Mouse (Mus musculus) testis, adult 2 months (tissue): Measurements from ENCODE around the gene Izumo1r. TPM values are rescaled to one million over a fixed set of nuclear protein-coding genes. Genes with fewer than 3 reads are reported as not detected.

Experiments used
- H3K27ac ChIP-seq: fragments of 200-500 bp; 2 replicates; pipeline ENCODE4 v1.5.1; 2012; ENCODE audit warnings: low read depth, low read length; ENCODE audit not compliant: control insufficient read depth, insufficient read depth
- H3K27me3 ChIP-seq: fragments of 200-500 bp; 2 replicates; pipeline ENCODE4 v1.6.1; 2012; ENCODE audit warnings: mild to moderate bottlenecking, low read length, moderate library complexity; ENCODE audit not compliant: control insufficient read depth, insufficient read depth
- H3K36me3 ChIP-seq: fragments of 200-500 bp; 2 replicates; pipeline ENCODE4 v1.6.1; 2012; ENCODE audit warnings: mild to moderate bottlenecking, low read length; ENCODE audit not compliant: control insufficient read depth, insufficient read depth
- H3K4me1 ChIP-seq: fragments of 200-500 bp; 2 replicates; pipeline ENCODE4 v1.6.1; 2012; ENCODE audit warnings: low read length; ENCODE audit not compliant: control insufficient read depth, insufficient read depth
- H3K4me3 ChIP-seq: fragments of 200-500 bp; 2 replicates; pipeline ENCODE4 v1.5.1; 2012; ENCODE audit warnings: low read depth, mild to moderate bottlenecking, low read length, moderate library complexity, mixed read lengths; ENCODE audit not compliant: control insufficient read depth
- CTCF ChIP-seq: fragments of 200-500 bp; IDR thresholded peaks from 2 replicates; pipeline ENCODE4 v1.5.1; 2012; ENCODE audit warnings: low read depth, mild to moderate bottlenecking, inconsistent platforms, low read length, moderate library complexity; ENCODE audit not compliant: control insufficient read depth, insufficient read depth, insufficient replicate concordance
- POLR2A ChIP-seq: fragments of 200-500 bp; IDR thresholded peaks from 2 replicates; pipeline ENCODE4 v1.6.1; 2012; ENCODE audit warnings: low read depth, mild to moderate bottlenecking, inconsistent platforms, low read length, moderate library complexity; ENCODE audit not compliant: control insufficient read depth
- polyA plus RNA-seq: library from polyadenylated mRNA; depleted of rRNA; stranded (reverse); fragments of >200 nt; gene quantifications from 2 replicates; pipeline ENCODE4 v1.2.3, GENCODE M21; 2012

Izumo1r gene
- polyA plus RNA-seq, 1 experiment = not detected

DNA sequence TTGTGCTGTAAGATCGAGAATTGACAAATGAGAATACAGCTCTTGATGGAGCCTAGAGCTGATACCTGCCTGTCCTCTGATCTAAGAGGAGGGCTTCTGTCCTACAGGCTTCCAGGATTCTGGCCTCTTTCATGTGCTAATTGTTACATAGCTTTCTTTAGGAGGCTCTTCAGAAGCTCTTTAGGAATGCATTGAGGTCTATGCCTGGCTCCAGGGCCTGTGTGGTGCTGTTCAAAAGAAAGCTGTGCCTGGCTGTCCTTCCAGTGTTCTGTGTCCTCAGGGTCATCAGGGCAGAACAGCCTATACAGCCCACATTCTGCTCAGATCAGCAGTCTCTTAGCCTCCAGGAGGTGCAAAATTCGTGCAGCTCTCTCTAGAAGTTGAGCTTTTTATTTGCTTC, 31.1 kb upstream of the Izumo1r start:
- no peaks in the 10 kb centered on the region for H3K27me3 ChIP-seq
- H3K4me1 ChIP-seq = no peaks in the 10 kb centered on the region
- TF ChIP-seq CTCF (no peak), POLR2A (no peak)
- H3K4me3 ChIP-seq = no peak overlapping the region
- no peaks in the 10 kb centered on the region for H3K36me3 ChIP-seq
- no peak overlapping the region for H3K27ac ChIP-seq

DNA sequence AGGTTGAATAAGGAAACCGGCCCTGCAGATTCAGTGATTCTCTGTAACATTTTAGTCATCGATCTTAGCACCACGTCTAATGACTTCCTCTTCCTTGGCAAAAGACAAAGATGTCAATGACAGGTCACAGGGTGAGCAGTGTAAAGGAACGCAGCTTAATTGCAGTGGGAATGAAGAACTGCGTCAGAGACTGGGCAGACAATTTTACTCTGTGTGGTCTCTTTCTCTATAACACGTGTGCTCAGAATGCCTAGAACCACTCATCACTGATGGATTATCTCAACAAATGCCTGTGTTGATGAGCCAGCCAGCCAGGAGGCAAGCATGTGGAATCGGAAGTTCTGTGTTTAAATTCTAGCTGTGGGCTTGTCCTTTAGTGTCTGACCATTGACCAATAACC, 28.2 kb upstream of the Izumo1r start:
- no peak for TF ChIP-seq POLR2A
- no peak for TF ChIP-seq CTCF

DNA sequence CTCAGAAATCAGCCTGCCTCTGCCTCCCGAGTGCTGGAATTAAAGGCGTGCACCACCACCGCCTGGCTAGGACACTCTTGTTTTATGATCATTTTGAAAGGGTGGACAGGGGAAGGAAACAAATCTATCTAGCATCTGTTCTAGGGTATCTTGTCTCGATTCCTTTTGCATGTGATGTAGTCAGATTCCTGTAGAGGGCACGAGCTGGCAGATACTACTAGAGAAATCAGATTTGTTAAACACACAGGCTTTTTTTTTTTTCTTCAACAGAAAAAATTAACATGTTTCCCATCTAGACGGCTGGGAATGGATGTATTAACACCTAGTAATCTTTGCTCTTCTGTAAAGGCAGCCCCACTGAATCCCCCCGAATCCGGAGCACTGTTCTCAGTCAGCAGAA, 27.5 kb upstream of the Izumo1r start:
- H3K4me1 ChIP-seq = no peaks in the 10 kb centered on the region
- no peak overlapping the region for H3K4me3 ChIP-seq
- no peak for TF ChIP-seq CTCF
- TF ChIP-seq POLR2A = no peak
- no peak overlapping the region for H3K27ac ChIP-seq
- no peaks in the 10 kb centered on the region for H3K27me3 ChIP-seq
- no peaks in the 10 kb centered on the region for H3K36me3 ChIP-seq

More for the DNA sequence above, 28.2 kb upstream of the Izumo1r start:
- Histone ChIP-seq H3K4me3 (no peak overlapping the region), H3K27ac (no peak overlapping the region), H3K36me3 (no peaks in the 10 kb centered on the region), H3K4me1 (no peaks in the 10 kb centered on the region), H3K27me3 (no peaks in the 10 kb centered on the region)

DNA sequence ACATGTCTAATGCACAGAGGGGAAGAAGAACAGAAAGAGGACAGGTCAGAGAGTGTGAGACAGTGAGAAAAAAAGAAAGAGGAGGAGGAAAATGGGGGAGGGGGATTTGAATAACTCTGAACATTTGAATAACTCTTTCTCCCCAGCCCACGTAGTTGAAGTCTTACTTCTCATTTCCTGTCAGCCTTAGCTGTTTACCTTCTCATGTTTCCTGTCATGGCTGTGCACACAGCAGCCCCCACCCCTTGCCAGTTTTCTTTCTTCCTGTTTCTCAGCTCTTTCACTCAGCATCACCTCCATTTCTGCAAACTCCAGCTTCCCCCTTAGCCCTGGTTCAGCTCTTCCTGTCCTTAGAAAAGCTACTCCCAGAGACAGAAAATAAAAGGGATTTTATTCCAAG, 22.8 kb upstream of the Izumo1r start:
- Histone ChIP-seq H3K4me3 (no peak overlapping the region), H3K27me3 (no peaks in the 10 kb centered on the region), H3K27ac (no peak overlapping the region), H3K36me3 (no peaks in the 10 kb centered on the region), H3K4me1 (no peaks in the 10 kb centered on the region)
- TF ChIP-seq POLR2A (no peak), CTCF (no peak)

DNA sequence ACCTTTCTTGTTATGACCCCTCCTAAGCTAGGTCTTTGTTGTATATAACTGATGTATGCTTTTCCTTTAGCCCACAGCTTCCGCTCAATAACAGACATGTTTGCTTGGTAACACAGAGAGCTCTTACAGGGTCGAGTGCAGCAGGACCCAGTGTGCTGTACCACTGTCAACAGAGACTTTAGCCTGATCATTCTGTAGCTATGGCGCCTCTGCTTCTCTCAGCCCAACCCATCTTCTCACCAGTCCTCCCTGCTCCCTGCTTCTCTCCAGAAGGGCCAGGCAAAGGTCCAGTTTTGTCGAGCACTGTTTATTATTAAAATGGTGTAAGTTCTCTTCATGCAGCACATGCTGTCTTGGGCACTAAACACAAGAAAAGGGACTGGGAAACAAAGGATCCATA, 19.9 kb upstream of the Izumo1r start:
- H3K27ac ChIP-seq = no peak overlapping the region
- TF ChIP-seq CTCF = no peak
- no peak for TF ChIP-seq POLR2A

DNA sequence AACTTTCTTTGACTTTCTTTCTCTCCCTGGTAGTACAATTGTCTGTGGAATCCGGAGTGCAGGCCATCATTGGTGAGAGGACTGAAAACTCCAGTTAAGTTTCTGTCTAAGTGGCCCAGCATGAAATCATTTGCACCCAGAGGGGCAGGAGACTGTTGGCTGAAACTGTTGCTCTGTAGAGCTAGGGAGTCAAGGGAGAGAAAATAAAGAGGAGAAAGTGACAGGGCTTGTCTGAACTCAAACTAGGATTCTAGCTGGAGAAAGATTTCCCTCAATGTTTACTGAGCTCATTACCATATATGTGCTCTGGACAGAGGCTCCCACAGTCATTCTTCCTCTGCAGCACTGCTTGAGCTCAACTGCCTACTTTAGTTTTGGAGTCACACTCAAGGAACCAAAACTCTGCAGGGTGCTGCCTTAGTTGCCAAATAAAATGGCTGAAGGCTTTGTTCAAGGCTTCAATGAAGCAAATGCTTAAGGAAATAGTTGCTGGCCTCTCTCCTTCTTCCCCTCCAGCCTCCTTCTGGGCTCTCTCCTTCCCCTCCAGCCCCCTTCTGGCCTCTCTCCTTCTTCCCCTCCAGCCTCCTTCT, 18.3 kb upstream of the Izumo1r start:
- H3K4me1 ChIP-seq = no peaks in the 10 kb centered on the region
- no peak overlapping the region for H3K27ac ChIP-seq
- H3K4me3 ChIP-seq = no peak overlapping the region
- H3K27me3 ChIP-seq = no peaks in the 10 kb centered on the region
- TF ChIP-seq CTCF (no peak), POLR2A (no peak)
- H3K36me3 ChIP-seq = no peaks in the 10 kb centered on the region

More for the DNA sequence above, 19.9 kb upstream of the Izumo1r start:
- H3K36me3 ChIP-seq = no peaks in the 10 kb centered on the region
- no peaks in the 10 kb centered on the region for H3K27me3 ChIP-seq
- H3K4me1 ChIP-seq = no peaks in the 10 kb centered on the region
- no peak overlapping the region for H3K4me3 ChIP-seq

DNA sequence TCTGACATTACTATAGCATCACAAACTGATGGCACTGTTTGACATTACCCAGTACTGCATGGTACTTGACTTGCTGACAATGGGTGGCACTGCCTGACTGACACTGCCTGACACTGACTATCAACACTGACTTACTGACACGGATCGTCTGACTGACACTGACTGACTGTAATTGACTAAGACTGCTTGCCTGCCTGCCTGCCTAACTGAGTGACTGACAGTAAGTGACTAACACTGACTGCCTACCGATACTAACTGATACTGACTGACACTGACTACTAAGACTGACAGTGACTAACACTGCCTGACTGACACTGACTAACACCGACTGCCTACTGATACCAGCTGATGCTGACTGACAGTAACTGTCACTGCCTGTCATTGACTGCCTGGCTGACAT, 17.5 kb upstream of the Izumo1r start:
- TF ChIP-seq POLR2A (no peak), CTCF (no peak)
- H3K27me3 ChIP-seq = no peaks in the 10 kb centered on the region
- no peaks in the 10 kb centered on the region for H3K4me1 ChIP-seq
- H3K36me3 ChIP-seq = no peaks in the 10 kb centered on the region
- no peak overlapping the region for H3K27ac ChIP-seq
- no peak overlapping the region for H3K4me3 ChIP-seq

DNA sequence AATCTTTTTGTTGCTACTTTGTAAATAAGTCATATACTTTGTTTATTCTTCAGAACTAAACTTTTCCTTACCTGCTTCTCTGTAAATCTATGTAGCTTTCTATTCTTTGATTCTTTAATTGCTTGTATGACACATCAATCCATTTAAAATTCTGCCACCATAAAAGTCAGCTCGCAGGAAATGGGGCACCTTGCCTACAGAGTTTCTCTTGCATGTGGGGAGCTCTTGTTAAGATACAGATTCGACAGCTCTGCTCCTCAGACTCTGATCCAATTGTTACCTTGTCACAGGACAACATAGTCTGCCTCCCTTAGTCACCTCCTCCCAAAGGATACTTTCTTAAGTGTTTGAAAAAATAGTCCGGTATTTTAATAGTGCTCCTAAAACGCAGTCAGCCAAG, 16.9 kb upstream of the Izumo1r start:
- Histone ChIP-seq H3K4me1 (no peaks in the 10 kb centered on the region), H3K27me3 (no peaks in the 10 kb centered on the region), H3K27ac (no peak overlapping the region), H3K4me3 (no peak overlapping the region), H3K36me3 (no peaks in the 10 kb centered on the region)
- TF ChIP-seq POLR2A (no peak), CTCF (no peak)
